Mouse (Mus musculus) embryo, embryonic 11.5 days (tissue): ENCODE measurements around the gene C1qtnf2.

Source experiments
- DNase-seq: peaks from one replicate; pipeline ENCODE4 v3.0.0-alpha.2; 2012; ENCODE audit warnings: low read depth, low spot score

C1qtnf2 gene

DNA sequence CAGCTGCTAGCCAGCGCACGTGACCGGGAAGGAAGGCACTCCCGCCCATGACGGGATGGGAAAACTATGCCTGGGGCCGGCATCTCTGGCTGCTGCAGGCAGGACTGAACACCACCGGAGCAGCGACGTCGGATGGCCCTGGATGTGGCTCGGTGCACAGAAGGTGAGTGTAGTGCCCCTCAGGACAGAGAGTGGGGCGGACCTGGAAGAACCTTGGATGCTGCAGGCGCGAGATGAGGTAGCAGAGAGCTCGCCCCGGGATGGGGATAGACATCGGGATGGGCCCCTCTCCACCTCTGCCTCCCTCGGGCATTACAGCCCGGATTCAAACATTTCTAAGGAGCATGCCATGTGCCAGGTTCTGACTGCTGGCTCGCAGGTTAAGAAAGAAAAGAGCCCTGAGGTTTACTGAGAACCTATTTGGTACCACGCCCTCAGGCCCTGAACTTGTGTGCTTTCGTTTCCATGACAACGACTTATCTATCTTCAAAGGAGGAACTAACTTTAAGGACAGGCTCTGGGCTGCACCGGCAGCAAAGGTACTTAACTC is at the start of gene C1qtnf2:
Gene C1qtnf2, plus strand, starts transcription at position 52 of the 550 bp plus-strand sequence.
- DNase-seq: no peak

- DNase-seq: no peak
Measured at GRCm38 (mm10) chr11:43424386-43424785, 49.7 kb upstream of the C1qtnf2 start.

- DNase-seq: no peak
Measured at GRCm38 (mm10) chr11:43425166-43425709, 48.8 kb upstream of the C1qtnf2 start.

GRCm38 (mm10) chr11:43425824-43426413 is 48.2 kb upstream of the C1qtnf2 start, which contains the start of gene Pttg1:
Pttg1 (minus strand) TSS chr11:43426251.
- peak; percentile 71 for DNase-seq

DNA sequence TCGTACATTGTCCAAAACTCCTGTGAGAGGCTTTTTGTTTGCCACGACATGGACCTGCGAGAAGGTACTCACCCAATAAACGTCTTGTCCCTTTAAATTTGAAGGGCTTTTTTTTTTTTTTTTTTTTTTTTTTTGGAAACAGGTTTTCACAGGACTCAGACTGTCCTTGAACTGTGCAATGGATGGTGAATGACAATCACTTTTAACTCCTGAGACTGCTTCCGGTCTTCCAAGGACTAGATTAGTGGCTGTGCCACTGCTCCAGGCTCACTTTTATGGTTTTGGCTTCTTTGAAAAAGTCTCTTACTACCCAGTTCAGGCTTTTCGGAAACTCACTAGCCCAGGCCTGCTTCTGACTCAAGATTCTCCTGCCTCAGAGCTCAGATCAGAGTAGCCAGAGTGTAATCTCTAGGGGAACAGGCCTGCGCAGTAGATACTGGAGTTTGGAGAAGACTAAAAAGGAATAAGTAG is 47.6 kb upstream of the C1qtnf2 start:
- no peak for DNase-seq

GRCm38 (mm10) chr11:43433254-43434023 is 40.6 kb upstream of the C1qtnf2 start, which contains the start of gene Slu7:
Slu7 (plus strand) TSS chr11:43433744.
- DNase-seq: peak; percentile 66

DNA sequence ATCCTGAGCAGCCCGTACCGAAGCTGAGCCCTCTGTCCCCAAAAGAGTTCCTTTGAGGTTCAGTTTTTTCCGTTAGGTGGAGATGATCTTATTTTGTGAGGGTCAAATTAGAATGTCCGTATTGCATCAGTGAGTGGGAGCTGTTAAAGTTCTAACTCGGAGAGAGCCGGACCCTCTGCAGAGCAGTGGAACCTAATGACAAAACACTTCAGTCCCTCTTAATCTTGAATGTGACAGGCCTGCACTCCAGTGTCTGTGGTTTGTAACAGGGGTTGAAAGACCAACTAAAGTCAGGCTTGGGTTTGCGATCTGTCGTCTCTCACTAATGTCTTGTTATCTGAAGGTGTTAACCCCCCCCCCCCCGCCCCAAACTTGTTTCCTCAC is 40.1 kb upstream of the C1qtnf2 start:
- DNase-seq: no peak

DNA sequence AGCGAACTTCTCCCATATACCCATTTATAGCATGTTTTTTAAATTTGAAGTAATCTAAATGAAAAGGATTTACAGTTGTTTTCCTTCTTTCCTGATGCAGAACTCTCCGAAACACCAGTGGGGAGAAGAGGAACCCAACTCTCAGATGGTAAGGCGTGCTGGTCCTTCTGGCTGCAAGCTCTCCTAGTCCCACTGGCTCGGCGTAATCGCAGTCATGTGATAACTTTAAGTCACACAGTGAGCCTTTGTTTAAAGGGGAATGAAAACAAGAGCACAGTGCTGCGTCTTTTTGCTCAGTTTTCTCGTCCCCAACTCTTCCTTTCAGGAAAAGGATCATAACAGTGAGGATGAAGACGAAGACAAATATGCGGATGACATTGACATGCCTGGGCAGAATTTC is 33.0 kb upstream of the C1qtnf2 start:
- no peak for DNase-seq

GRCm38 (mm10) chr11:43443183-43443582 is 30.9 kb upstream of the C1qtnf2 start:
- DNase-seq: no peak

GRCm38 (mm10) chr11:43449916-43450315 is 24.2 kb upstream of the C1qtnf2 start:
- no peak for DNase-seq

DNA sequence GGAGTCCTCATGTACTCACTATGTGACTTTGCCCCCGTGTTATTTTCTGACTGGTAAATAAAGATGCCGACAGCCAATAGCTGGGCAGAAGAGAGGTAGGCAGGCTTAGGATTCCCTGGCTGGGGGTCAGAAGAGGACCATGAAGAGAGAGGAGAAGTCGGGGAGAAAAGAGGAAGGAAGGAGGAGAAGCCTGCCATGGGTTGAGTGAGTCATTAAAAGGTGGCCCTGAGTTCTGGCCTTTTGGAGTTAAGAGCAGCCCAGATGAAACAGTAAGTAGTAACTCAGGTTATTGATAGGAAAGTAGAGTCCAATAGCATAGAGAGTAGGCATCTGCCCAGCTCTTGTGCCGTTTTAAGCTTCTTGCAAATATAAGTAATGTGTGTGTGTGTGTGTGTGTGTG is 22.8 kb upstream of the C1qtnf2 start:
- no peak for DNase-seq

DNA sequence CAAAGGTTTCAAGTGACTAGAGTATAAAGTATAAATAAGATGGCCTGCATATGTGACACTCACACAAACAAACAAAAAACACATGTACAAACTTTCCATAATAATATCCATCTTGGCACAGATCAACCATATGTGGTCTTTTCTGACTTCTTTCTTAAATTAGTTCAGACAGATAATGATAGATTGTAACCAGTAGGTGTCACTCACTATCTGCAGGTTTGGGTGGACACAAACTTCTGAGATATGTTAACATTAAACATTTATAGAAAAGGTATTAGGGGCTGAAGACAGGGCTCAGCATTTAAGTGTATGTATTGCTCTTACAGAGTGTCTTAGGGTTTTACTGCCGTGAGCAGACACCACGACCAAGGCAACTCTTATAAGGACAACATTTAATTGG is 21.8 kb upstream of the C1qtnf2 start:
- DNase-seq: no peak

GRCm38 (mm10) chr11:43463204-43463603 is 10.9 kb upstream of the C1qtnf2 start:
- no peak for DNase-seq

DNA sequence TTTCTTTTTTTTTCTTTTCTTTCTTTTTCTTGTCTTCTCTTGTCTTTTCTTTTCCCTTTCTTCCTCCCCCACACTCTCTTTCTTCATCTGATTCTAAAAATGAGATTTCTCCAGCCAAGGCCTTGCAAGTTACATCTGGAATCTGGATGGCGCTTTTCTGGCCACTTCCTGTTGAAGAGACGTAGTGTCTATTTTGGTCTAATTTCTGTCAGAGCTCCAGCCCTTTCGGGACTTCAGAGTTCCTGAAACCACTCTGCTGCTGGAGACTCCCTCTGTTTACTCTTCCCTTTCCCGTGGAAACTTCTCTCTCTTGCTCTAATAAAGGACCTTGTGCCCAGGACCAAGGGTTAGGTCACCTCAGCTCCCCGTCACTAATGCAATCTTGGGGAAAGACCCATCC is 4.0 kb upstream of the C1qtnf2 start:
- DNase-seq: no peak

DNA sequence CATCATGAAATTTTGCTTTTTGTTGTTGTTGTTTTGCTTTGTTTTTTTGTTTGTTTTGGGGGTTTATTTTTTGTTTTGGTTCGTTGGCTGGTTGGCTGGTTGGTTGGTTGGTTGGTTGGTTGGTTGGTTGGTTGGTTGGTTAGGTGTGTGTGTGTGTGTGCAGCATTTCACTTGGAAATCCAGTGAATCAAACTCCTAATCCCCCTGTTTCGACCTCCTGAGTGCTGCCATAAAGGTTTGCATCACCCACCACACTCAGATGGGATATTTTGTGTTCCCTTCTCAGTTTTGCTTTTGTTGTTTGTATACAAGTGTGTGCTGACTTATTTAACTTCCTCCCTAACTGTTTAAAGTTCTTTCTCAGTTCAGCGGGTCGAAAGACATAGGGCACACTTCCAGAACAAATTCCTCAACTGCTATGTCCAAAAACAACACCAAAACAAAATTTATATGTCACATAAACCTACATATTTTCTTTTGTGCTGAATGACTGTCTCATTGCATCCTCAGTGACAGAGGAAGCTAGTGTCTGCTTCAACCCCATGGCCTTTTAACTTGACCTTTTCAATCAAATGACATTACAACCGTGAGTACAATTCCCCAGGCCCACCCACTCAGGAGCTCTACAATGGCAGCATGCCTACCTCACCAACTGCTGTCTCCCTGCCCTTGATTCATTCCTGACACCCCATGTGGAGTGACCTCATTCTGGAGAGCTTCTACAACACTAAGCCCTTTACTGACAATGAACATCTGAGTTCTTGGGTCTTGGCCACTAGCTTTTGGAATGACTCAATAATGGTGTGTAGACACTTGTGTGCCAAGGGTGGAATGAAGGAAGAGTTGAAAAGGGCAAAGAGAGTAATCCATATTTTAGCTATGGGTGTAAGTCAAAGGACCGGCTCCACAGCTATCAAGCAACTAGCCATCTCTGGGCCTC is 2.9 kb upstream of the C1qtnf2 start:
- no peak for DNase-seq

DNA sequence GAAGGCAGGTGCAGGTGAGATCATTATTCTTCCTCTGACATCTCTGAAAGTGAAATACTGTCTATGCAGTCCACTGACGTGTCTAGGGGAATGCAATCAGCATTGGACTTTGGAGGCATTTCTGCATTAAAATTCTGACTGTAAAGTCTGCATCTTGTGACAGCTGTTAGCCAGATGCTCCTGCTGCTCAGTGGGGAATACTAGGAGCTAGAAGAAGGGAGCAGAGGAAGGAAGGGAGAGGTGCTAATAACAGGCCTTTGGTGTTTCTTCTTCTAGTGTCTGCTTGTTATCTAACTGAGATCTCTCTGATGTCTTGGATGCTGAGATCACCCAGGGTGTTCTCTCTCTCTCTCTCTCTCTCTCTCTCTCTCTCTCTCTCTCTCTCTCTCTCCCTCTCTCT is 961 bp upstream of the C1qtnf2 start:
- DNase-seq: no peak

GRCm38 (mm10) chr11:43473635-43474224 is 346 bp upstream of the C1qtnf2 start:
- no peak for DNase-seq

DNA sequence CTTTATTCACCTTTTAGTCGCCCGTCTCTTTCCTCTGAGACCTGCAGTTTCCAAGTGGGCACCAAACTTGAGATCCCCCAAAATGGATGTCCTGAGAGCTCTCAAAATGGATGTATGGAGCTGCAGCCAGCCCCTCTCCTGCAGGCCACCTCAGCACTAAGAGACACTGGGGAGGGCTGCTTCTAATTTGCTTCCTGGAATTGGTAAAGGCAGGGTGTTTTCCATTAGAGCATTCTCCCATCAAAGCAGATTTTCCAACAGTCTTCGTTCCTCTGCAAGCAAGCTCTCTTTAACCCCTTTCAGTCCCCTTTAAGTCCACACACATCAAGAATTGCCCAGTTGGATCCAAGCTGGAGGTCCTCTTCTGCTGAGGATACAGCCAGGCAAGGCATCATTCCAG is 5.3 kb downstream of the C1qtnf2 start:
- no peak for DNase-seq

DNA sequence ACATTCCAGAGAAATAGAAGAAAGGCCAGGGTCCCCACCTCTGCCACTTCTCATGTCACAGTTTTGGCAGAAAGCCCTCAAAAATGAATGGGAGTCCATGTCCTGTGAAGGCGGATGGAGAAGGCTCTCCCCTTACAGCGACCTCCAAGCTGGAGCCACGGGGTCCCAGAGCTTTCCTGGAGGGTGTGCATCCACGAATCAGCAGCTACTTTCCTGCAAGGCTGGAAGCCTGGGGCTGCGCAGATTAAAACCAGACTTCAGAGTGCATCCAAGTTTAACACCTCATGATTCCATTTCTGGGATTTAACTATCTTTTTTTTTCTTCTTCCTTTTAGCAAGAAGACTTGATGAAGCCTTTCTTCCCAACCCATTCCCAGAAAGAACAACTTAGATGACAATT is 6.5 kb downstream of the C1qtnf2 start:
- no peak for DNase-seq

GRCm38 (mm10) chr11:43481672-43482522 is 7.8 kb downstream of the C1qtnf2 start:
- DNase-seq: no peak
